Mouse (Mus musculus): ENCODE measurements around the gene Golph3.

DNA sequence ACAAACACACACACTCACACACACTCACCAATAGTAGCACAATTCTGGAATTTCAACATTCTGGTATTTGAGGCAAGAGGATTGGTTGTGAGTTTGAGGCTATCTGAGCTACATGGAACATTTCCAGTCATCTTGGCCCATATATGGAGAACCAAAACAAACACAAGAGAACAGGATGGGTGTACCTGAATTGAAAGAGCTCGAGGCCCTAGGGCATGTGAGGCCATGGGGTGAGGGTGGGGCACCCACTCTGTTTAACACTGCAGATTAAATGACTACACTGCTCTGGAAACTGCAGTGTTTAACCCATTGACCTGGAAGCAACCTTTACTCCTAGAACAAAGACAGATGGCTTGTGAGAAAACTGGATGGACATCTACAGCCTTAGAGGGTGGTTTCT, 8.0 kb upstream of the Golph3 start:
- no peak for TF ChIP-seq CTCF (IDR thresholded peaks at IDR 0.05; ENCODE audit: borderline replicate concordance, insufficient read depth, low read length)
- TF ChIP-seq POLR2A (IDR thresholded peaks at IDR 0.05; ENCODE audit: low read depth, low read length) = no peak
